Mouse (Mus musculus): ENCODE data around the gene Cables2.

The Cables2 gene

DNA sequence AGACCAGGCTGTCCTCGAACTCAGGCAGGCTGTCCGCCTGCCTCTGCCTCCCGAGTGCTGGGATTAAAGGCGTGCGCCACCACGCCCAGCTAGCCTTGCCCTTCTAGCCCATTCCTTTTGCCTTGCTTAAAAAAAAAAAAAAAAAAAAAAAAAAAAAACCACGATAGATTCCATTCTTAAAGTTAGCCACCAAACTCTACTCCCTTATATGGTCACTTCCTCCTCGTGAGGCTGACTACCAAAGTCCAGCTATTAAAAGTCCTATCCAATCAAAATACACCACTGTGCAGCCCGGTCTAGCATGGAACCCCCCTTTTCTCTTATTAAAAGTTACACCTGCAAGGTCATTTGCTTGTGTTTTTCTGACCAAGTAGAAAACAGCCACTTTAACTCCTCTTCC is 17.6 kb downstream of the Cables2 start:
- no peak for DNase-seq (ENCODE audit: low spot score)

DNA sequence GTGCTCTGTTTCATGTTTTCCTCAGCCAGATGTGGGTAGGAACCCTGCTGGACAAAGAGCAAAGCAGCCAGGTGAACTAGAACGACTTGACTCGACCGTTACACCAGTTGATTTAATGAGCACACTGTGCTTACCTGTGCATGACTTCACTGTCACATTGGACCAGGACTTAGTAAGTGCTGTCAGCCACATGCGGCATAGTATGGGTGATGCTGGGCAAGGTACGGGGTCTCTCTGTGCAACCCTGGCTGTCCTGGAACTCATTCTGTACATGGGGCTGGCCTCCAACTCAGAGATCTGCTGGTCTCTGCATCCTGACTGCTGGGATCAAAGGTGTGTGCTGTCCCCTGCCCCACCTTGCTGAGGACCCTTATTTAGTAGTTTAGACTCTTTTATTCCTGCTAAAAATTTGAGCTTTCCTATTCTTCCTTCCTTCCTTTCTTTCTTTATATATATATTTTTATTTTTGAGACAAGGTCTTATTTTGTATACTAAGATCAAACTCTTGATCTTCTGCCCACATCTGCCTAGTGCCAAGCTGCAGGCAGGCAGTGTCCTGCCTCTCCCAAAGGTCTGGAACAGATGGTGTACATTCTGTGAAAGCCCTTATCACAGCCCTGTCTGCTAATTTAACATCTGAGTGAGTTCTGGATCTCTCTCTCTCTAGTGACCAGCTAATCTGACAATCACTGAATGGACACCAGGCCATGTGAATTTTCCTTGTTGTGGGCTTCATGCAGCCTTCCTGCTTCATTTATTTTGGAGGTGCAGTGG is 18.7 kb downstream of the Cables2 start:
- no peak for DNase-seq (ENCODE audit: low spot score)

DNA sequence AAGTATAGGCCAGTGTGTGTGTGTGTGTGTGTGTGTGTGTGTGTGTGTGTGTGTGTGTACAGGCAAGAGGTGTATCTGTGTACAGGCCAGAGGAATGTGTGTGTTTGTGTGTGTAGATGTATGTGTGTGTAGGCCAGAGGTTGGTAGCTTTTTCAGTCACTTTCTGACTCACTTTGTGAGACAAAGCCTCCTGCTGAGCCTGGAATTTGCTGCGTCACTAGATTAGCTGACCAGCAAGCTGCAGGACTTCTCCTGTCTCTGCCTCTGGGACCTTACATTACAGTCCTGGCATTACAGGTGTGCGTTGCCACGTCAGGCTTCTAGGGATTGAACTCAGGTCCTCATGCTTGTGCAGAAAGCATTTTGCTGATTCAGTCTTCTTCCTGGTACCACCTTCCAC is 21.5 kb downstream of the Cables2 start:
- no peak for DNase-seq (ENCODE audit: low spot score)

DNA sequence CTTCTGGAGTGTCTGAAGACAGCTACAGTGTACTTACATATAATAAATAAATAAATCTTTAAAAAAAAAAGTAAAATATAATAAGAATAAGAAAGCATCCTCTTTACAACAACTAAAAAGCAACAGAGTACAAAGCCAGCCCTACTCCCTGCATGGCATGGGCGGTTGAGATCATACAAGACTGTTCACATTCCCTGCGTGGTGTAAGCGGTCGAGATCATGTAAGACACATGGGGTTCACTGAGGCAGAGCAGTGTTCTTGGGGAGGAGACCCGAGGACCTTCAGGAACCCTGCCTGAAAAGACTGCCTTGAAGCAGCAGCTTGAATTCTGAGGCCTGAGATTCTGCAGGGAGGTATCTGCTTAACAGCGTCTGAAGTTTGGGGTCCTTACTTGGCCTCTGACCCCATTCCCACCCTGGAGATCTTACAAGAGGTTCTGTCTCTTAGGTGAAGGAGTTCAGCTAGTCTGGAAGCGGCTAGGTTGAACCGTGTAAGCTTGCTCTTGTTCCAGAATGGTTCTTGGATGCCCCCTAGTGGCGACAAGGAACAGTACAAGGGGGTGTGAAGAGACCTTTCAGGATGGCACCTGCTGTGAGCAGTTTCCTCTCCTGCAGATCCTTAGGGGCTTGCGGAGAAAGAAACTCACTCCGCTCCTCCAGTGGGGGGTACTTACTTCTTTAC is 22.2 kb downstream of the Cables2 start:
- peak; percentile 70 for DNase-seq (ENCODE audit: low spot score)

DNA sequence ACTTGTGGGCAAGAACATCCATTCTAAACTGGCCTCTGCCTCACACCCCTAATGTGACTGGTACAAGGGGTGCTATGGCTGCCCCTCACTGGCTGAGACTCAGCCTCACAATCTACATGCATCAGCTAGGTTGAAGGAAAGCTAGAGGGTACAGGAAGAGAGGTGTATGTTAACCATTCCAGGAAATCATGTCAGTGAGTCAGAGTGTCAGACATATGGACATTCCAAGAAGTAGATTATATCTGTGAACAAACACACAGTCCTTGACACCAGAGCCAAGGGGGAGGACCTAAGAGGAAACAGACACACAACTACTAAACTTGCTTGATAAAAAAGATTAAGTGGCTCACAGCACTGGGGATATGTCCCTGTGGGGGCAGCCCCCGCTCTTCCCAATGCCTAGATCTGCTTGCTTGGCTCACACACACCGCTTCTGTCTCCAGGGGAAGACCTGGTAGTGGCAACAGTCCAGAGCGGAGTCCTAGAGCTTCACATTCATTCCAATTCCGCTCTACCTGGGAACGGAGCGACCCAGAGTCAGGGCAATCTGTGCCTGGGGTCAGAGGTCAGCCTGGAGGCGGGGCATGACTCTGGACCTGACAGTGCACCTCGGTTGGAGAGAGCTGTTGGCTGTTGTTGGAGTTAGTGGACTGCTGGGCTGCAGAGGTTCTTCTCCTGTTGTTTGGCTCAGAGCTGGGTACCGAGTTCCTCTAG is 24.2 kb downstream of the Cables2 start:
- DNase-seq (ENCODE audit: low spot score): no peak

DNA sequence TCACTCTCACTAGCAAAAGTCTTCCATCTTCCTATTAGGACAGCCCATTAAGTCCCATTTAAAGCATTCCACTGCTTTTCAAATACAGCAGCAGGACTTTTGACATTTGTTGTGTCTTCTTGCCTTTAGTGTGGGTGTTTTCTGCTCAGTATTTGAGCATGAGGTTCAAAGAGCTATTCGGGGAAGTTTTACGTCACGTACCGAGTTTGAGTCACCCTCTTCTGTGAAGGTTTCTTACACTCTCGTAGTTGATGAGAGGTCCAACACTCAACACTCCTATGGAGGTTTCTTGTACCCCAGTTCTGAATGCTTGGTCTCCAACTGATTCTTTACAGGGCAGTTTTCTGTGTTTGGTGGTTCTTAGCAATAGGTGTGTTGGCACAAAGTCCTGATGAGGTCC is 25.4 kb downstream of the Cables2 start:
- no peak for DNase-seq (ENCODE audit: low spot score)

DNA sequence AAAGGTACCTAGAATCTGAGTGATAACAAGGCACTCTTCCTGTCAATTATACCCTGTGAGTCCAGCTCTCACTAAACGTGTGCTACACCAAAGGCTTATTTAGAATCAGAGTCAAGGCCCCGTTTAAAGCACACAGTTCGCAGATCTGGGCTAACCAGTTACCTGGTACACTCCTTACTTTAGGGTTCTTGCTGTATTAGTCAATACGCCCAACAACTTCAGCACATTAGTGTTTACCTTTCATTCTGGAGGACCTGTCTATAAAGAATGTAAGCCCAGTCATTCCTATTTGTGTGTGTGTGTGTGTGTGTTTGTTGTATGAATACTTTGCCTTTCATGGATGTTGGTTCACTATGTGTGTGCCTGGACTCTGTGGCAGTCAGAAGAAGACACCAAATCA is 30.2 kb downstream of the Cables2 start:
- no peak for DNase-seq (ENCODE audit: low spot score)

DNA sequence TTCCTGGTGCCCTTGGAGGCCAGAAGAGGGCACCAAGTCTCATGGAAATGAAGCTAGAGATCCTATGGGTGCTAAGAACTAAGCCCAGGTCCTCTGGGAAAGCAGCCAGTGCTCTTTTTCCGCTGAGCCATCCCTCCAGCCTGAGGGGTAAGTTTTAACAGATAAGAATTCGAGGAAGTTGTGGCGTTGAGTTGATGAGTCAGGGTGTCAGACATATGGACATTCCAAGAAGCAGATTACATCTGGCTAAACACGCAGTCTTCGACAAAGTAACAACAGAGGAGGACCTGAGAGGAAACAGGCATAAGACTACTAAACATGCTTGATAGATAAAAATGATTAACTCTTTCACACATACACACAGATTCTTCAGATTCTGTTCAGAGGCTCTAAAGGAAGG is 34.7 kb downstream of the Cables2 start:
- DNase-seq (ENCODE audit: low spot score): no peak

DNA sequence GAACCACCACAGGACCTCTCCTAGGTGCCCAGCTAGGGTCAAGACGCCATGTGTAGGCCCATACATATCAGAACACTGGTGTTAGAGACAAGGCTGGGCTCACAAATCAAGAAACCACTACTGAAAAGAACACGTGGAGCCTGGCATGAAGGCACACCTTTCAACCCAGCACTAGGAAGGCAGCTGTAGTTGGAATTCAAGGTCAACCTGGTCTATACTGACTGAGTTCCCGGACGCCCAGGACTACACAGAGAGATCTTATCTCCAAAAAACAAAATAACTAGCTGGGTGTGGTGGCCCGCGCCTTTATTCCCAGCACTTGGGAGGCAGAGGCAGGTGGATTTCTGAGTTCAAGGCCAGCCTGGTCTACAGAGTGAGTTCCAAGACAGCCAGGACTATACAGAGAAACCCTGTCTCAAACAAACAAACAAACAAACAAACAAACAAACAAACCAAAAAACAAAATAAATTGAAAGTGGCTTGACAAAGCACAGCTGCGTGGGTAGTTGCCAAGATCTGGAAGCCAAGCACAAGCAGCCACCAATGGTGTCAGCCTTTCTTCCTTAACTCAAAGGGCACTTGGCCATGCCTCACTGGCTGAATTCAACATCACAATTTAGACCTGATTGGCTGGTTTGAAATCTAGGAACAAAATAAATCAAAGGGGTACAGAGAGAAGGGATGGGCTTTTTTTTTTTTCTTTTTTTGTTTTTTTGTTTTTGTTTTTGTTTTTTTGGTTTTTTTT is 35.5 kb downstream of the Cables2 start:
- no peak for DNase-seq (ENCODE audit: low spot score)

DNA sequence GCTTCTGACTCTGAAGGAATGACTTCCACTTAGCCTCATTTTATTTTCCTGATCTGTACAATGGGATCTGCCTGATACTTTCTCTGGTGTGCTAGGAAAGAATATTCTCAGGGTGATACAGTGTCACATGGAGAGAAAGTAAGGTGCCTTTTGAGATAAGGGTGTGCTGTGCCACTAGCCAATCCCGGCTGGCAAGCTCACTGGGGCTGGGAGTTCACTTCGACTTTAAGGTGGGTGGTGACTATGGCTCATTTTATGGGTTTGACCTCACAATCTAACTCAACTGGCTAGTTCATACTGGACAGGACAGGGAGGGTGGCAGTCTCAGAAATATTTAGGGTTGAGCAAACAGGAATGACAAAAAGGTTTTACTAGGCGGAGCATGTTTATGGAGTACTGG is 36.4 kb downstream of the Cables2 start:
- no peak for DNase-seq (ENCODE audit: low spot score)

DNA sequence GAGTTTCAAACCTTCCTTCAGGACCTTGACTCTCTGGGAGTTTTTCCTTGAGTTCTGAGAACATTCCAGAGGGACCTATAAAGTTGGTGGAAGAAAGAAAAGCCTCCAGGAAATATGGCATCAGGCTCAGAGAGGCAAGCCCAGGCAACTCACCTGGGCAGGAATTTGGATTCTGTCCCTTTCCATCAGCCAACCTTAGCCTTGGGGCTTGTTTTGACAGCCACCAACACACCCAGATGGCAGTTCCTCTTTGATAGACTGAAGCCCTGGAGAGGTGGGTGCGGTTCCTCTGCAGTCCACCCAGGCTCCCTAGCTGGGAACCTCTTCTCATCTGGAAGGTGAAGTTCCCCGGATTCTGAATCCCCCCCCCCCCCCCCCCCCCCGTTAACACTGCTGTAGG is 36.8 kb downstream of the Cables2 start:
- no peak for DNase-seq (ENCODE audit: low spot score)

DNA sequence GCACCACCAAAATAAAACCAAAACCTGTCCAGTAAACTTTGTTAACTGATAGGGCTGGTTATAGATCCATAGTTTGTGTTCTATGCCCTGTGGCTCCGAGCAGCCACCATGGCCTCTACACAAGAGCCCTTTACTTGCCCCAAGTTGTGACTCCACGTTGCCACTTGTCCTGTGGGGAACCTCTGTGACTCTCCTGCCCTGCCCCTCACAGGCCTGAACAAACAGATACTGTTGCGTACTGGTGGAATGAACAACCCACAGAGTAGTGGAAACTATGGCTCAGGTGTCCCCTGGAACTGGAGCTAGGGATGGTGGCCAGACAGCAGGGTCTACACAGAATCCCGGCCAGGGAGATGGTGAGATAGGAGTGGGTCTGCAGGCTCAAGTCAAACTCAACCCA is 37.5 kb downstream of the Cables2 start:
- DNase-seq (ENCODE audit: low spot score): no peak

DNA sequence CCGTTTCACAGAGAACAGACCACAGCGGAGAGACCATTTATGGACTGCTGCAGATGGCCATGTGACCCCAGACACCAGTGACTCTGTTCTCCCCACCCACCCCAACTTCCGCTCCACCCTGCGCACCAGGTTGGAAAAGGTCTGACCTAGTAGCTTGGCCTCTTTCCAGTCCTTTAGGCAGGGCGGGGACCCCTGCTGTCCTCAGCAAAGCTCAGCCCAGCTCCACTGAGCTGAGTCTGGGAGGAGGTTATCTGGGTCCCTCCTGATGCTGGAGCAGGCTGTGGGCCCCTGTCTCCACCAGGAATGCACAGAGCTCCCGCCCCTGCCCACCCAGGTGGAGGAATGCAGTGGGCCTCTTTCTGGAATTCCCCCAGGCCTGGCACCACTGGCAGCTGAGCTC is 38.3 kb downstream of the Cables2 start:
- no peak for DNase-seq (ENCODE audit: low spot score)

DNA sequence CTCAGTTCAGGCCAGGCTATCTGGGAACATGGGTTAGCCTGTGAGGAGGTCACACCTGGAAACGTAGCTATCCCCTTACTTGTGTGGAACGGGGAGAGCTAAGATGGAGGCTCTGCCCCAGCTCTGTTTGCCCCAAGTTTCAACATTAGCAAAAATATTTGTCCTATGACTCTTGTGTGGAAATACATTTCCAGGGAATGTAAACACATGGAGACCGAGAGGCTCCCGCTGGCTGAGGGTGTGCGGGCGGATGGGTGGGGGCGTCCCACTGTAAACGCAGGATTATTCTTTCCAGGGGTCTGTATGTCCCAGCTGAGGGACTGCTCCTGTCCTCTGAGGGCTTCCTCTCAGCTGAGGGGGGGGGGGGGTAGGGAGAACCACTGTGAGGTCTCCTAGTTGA is 38.9 kb downstream of the Cables2 start:
- DNase-seq (ENCODE audit: low spot score): no peak

DNA sequence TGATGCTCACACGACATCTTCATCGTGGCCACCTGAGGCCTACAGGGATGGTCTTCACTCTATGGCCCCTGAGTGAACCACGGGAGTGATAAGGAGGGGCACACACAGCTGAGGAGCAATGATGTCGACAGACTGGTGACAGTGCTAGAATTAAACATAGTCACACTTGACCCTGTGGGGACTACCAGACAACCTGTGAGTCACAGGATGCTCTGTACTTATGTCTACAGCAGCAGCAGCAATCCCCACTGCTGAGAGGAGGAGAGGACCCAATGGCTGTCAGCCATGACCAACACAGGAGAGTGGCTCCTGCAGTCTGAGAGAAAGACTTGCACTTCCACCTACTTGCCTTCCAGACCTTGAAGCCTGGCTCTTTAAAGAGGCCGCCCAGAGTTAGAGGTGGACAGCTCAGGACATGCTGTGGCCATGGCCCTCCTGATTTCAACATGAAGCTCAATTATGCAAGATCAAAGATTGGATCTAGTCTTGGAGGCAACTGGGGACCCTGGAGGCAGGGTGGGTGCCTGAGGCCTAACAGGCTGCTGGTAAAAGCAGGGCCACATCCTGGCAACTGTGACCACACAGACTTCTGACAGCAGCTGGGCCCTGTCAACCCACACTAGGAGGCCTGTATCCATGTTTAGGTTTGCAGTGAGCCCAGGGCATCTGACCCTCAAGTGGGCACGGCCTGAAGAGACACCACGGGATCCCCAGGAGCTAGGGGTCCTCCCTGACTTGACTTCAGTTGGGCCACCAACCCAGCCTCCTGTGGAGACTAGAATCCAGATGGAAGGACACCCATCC is 40.0 kb downstream of the Cables2 start:
- no peak for DNase-seq (ENCODE audit: low spot score)

DNA sequence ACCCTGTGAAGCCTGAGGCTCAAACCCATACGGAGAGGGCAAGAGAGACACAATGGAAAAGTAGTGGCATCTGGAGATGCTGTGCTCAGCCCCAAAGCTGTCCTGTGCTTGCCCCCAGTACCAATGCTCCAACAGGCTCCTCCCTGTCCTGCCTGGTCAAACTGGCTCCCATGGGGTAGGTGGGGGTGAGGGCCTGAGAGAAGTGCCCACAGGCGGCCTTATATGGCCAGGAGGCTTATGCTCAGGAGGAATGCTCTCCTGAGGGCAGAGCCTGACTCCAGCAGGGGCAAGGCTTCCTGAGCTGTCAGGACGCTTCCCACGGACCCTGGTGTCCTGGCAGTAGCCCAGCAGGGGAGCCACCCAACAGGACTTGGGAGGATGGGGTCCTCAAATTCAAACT is 42.8 kb downstream of the Cables2 start:
- no peak for DNase-seq (ENCODE audit: low spot score)

DNA sequence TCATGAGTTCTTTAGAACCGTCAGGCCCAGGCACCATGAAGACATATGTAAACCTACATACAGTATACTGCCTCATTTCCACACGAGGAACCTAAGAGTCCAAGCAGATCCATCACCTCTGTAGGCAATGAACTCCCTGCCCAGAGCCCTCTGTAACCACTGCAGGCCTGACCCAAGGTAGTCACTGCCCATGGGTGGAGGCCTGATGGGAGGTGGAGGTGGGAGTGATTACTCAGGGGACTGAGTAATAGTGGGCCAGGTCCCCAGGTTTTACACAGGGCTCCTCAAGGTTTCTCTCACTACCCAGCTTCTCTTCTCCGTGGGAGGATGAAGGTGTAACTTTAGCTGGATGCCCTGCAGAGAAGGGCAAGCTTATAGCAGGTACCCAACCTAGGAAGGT is 44.2 kb downstream of the Cables2 start:
- no peak for DNase-seq (ENCODE audit: low spot score)

DNA sequence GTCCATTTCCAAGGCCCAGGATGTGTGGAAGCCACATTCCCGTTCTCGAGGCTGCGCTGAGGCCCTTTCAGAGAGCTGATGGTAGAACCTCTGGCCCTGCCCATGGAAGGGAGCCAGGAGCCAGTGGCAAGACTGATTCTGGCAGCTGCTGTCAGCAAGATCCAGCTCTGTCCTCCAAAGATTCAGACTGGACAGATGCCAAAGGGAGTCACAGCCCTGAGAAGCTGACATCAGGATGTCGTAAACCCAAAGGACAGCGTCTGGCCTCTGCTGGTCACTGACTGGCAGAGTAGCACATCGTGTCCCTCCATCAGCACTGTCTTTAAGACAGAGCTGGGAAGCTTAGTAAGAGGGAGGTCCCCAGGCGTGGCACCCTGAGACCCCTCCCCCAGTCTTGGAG is 44.7 kb downstream of the Cables2 start:
- DNase-seq (ENCODE audit: low spot score): no peak

DNA sequence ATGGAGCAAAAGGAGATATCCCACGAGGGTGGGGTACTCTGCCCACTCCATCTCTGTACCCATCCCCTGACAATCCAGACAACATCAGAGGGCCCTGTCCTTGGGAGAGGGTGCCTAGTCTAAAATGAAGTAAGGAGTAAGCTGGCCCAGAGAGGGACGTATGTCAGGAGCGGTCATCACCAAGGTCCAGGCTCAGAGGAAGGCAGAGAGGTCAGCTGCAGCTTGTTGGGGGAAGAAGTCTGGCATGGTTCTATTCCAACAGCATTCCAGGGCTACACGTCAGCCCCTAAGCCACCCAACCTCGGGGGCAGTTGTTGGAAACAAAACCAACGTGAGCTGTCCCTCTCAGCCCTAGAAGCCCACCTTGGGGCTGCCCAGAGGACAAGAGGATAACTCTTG is 45.2 kb downstream of the Cables2 start:
- no peak for DNase-seq (ENCODE audit: low spot score)

DNA sequence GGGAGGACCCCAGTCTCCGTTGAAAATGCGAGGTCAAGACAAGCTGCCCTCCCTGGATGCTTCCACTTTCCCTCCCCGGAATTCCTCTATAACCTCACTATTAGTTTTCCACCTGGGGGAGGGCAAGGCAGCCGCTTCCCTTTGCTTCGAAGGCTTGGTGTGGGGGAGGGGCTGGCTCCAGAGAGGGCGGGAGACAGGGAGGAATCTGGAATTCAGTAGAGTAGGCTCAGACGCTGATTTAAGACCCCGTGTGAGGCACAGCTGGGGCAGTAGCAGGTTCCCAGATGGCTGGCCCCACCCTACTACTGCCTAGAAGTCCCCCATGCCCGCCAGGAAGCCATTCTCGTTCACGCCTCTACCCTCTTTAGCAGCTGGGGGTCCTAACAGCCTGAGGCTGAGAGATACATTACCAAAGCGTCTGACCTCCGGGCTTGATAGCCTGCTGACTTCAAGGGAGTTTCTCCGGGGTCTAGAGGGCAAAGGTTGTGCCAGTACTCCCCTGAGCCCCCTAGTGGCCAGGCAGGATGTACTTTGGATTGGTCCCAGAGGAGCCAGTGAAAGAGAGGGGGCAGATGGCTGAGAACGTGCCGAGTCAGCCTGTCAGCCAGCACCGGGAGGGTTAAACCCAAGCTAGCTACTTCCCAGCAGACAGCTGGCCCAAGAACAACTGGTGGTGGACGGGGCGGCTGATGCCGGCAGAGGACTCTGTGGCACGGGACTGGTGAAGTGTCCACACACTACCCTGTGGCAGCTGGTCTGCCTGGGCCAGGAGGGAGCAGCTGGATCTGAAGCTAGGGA is 45.8 kb downstream of the Cables2 start:
- DNase-seq (ENCODE audit: low spot score): no peak

Measured in layer of hippocampus, adult 11-12 months (tissue).